Mouse (Mus musculus) liver, postnatal 0 days (tissue): ENCODE measurements around the gene Hist1h2bb.

Experiments
- CTCF ChIP-seq: sonication (generic); IDR thresholded peaks from 2 replicates; pipeline ENCODE4 v1.5.1; 2016; ENCODE audit warnings: antibody characterized with exemption, low read depth
- EP300 ChIP-seq: IDR thresholded peaks from 2 replicates; pipeline ENCODE4 v1.6.1; 2016; ENCODE audit warnings: antibody characterized with exemption, low read depth, mild to moderate bottlenecking

- TF ChIP-seq CTCF (no peak), EP300 (no peak)
Observed at GRCm38 (mm10) chr13:23753314-23754078, 7.0 kb downstream of the Hist1h2bb start.
